Mouse (Mus musculus) frontal cortex, postnatal 10 days (tissue): ENCODE measurements around the gene Morf4l2.
"Not testable (repeated sequence)": the region's sequence is repeated elsewhere in the genome, so short reads cannot be mapped to it uniquely, and the experiment has no call there.

Experiments used
- DNase-seq, 2 experiments: peaks; one replicate each; pipeline ENCODE4 v3.0.0; 2022; ENCODE audit warnings: low spot score in 2 of 2, mixed read lengths in 1 of 2

Morf4l2 gene

DNA sequence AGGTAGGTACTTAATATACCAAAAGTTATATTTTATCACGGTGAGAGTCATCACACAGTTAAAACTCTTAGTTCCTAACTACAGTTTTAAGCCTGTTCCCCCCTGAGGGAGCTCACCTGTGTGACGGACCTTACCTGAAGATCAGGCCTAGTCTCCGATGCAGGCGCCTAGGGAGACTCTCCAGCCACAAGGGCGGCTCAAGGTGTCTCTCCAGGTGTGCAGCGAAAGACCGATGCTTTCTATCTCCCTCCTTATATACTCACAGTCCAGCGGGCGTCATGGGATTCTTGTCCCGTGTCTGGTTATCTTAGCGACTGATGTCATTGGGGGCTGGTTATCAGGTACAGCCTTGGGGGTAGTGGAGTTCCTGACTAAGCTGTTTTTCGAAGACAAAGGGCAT is at the start of gene Morf4l2:
TSS of gene Morf4l2 (minus strand) at position 232 of the 400 bp plus-strand sequence.
- DNase-seq, result no peak

GRCm38 (mm10) chrX:136789446-136789845 is 46.0 kb upstream of the Morf4l2 start:
- DNase-seq, result no peak

- DNase-seq, result no peak
Measured at GRCm38 (mm10) chrX:136780041-136780440, 36.6 kb upstream of the Morf4l2 start, which contains the start of gene Glra4. Glra4 (minus strand) TSS chrX:136780141.

GRCm38 (mm10) chrX:136779262-136779661 is 35.8 kb upstream of the Morf4l2 start:
- no peak for DNase-seq

DNA sequence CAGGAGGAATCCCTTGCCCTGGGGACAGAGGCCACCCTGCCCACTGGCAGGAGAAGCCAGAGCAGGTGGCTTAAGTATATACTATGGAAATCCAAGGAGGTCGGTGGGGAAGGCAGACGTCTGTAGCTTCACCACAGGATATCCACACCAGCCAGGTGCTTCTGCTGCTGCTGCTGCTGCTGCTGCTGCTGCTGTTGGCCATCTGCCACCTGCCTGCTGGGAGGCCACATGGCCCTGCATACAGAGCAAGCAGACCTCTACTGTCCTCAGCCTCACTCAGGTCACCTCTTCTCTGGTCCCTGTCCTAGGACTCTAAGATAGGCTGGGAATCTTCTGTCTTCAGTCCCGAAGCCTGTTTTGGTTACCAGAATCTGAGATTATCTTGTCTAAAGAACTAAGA is 34.6 kb upstream of the Morf4l2 start:
- DNase-seq, result no peak

DNA sequence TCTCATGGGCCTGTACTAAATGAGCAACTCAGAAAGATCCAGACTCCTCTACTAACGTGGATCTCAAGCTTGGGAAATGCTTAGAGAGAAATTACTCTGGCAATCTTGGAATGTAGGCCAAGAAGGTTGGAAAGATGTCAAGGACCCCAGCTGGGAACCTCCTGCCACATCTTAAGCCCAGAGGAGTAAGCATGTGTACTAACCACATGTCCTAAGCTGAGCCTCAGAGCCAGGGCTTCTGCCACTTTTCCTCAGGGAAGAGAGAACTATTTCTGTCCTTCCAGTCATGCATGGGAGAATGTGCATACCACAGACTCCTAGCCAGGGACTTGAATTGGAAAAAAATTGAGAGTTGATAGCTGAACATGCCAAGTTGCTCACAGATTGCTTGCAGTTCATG is 29.5 kb upstream of the Morf4l2 start:
- no peak for DNase-seq

DNA sequence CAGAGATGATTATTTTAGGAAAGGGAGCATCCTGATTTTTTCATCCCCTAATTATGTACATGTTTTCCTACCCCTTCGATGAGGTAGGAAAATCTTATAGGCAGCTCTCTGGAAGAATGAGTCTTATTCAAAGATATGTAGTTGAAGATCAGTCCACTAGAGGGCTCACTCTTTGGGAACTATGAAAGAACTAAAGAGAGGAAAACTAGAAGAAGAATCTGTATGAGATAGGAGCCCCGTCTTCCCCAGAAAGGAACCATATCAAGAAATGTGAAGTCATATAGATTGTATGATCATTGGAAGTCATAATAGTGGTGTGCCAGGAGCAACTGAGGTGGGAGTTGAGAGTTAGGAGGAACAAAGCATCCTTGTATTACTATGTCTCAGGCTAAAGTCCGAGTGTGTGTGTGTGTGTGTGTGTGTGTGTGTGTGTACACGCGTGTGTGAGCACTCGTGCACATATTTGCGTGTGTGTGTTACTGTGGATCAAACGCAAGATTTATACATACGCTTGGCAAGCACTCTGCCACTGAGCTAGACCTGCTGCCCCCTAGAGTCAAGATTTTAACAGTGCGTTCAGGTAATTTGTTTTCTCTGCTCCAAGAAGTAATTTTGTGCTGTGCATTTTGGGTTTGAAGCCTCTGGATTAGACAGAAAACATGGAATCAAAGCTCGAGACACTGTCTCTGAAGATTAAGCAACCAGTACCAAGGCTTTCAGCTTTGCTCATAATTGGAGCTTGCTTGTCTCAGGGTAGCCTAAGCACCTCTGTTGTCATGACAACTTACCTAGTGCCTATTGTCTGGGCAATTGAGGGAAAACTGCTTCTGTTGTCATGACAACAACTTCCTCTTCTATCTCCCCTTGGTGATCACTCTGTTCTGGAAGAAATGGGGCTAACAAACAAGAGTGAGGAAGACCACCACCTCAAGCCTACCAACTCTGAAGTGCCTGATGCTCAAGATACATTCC is 17.9 kb upstream of the Morf4l2 start:
- DNase-seq, result no peak

- DNase-seq, result peak in 1 of 2 experiments; percentile 18
Measured at GRCm38 (mm10) chrX:136755464-136755863, 12.0 kb upstream of the Morf4l2 start.

DNA sequence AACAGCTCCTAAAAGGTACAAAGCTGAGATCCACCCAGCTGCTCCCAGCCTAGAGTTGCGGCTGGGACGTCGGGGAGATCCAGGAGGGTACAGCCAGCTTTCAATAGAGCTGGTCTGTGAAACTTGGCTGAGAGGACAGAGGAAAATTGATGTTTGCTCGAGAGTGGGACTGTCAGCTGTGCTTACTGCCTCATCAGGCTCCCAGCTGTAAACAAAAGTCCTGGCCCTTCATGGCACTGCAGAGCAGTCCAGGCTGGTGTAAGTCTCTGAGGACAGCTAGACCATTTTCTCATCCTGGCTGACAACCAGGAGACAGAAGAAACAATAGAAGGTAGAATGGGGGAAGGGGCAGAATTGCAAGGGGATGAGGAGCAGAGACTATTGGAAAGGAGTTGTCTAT is 5.8 kb upstream of the Morf4l2 start:
- DNase-seq, result no peak

GRCm38 (mm10) chrX:136744663-136745062 is 1.2 kb upstream of the Morf4l2 start:
- DNase-seq, result no peak

- DNase-seq, result peak; percentile 14 to 52
Measured at GRCm38 (mm10) chrX:136742661-136743103, 808 bp downstream of the Morf4l2 start.

- DNase-seq, result no peak
Measured at GRCm38 (mm10) chrX:136742241-136742640, 1.2 kb downstream of the Morf4l2 start.

GRCm38 (mm10) chrX:136741651-136742201 is 1.8 kb downstream of the Morf4l2 start:
- peak; percentile 76 for DNase-seq

DNA sequence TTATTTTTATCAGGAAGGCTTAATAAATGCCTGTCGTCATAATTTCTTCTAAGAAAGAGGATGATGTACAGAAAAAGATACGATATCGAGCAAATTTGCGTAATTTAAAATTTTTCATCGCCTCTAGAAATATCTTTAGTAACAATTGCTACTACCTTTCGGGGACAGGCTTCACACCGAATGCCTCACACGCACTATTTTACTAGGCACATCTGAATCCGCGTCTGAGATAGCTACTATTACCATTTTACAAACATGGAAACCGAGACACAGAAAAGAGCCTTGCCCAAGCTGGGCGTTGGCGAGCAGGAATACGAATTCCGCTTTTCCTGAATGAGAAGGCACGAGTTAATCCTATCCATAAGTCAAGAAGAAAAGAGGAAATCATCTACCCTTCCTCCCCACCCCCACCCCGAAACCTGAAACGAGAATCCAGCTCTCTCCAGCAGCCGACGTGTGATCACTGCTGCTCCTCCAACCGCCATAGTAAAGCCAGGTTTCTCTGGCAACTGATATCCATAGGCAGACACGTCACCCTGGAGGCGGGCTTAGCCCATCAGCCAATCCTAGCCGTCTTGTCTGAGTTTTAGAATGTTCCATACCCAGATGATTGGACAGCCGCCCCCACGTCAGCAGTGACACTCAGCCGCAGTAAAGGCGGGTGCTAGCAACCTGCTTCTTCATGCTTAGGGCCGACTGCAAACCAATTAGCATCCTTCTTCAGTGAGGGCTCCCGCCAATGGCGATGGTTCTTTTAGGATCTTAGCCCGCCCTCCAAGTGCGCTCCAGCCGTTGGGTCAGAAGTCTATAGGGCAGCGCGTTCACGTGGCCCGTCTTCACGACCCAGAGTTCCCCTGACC is 2.5 kb downstream of the Morf4l2 start:
- DNase-seq, result peak; percentile 89 to 95

GRCm38 (mm10) chrX:136740087-136740790 is 3.3 kb downstream of the Morf4l2 start:
- no peak for DNase-seq

DNA sequence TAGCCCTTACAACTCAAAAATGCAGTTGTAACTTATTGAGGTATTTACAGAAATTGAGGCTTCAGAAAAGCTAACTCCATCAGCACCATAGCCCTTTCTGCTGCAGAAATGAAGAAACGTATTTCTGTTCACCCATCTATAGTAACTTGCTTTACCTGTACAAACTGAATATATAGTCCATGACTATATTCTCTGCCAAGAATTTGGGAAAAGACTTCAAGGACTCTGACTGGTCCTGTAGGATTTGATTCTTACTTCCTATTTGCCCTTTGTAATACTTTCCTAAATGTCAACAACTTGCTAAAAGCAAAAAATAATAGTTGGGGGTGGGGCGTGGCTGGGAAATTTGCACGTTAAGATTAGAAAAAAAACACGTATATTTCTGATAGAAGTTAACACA is 11.5 kb downstream of the Morf4l2 start:
- no peak for DNase-seq

- DNase-seq, result not testable (repeated sequence)
Measured at GRCm38 (mm10) chrX:136714742-136715474, 28.6 kb downstream of the Morf4l2 start.

GRCm38 (mm10) chrX:136708782-136709181 is 34.7 kb downstream of the Morf4l2 start:
- no peak for DNase-seq

GRCm38 (mm10) chrX:136708168-136708681 is 35.3 kb downstream of the Morf4l2 start:
- DNase-seq, result peak; percentile 34 to 56

GRCm38 (mm10) chrX:136707446-136708167 is 35.9 kb downstream of the Morf4l2 start, which contains the start of gene Tceal1:
Tceal1 (plus strand) TSS chrX:136707982.
- DNase-seq, result peak; percentile 37 to 56
